Mouse (Mus musculus): Measurements from ENCODE around the gene Cst13.

DNA sequence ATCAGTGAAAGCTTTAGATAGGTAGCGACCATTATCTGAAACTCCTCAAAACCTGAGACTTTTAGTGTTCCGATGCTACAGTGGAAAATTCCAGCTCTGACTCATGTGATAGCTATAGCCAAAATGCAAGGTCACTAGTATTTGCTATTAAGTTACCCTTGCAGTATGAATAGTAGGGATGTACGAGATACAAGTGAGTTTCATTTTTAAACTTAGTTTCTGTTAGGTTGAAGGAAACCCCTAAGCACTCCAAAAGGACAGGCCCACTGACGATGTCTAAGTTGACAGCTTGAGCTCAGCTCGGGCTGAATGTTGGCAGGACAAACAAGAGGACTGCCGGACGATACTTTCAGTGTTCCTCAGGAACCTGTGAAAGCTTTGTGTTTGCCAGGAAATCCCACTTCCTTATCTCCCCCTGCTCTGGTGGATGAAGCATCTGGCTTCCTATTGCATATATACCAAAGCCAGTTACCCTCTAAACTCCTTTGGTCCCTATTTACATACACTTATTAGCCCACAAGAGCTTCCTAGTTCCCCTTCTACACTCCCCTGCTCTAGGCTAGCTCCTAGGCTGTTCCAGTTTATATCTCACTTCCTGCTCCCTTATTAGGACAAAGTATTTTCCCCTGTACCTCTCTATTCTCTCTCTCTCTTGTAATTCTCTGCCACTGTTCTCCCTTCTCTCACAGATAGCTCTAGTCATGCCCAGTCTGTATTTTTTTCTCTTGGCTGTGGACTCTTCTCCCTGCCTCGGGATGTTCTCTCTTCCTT lies 36.9 kb downstream of the Cst13 start:
- TF ChIP-seq CTCF (IDR thresholded peaks at IDR 0.05; ENCODE audit: low read depth) (no peak), EP300 (IDR thresholded peaks at IDR 0.05; ENCODE audit: low read depth) (no peak)

Measured in liver, postnatal 0 days (tissue).